Mouse (Mus musculus) limb, embryonic 15.5 days (tissue): ENCODE measurements at regions not wholly inside any gene's neighbourhood (a gene's known extent, or its start where the extent isn't known, plus 50 kb on each side); places are given as distances from the start of the nearest gene placed in this dataset.

Experiments used
- ATAC-seq: fragments of 200-750 bp; cut with Nextera tagmentation; 2 replicates; pipeline ENCODE4 v1.8.0; 2017; ENCODE audit warnings: low read depth, moderate TSS enrichment; ENCODE audit not compliant: insufficient number of reproducible peaks, low FRiP score, low TSS enrichment
- H3K27ac ChIP-seq: fragments of 300-500 bp; sonication (generic); 2 replicates; pipeline ENCODE4 v1.5.1; 2015; ENCODE audit warnings: moderate library complexity, mild to moderate bottlenecking, inconsistent platforms
- H3K27me3 ChIP-seq: fragments of 300-500 bp; sonication (generic); 2 replicates; pipeline ENCODE4 v1.6.1; 2015; ENCODE audit warnings: inconsistent platforms
- H3K36me3 ChIP-seq: fragments of 300-500 bp; sonication (generic); 2 replicates; pipeline ENCODE4 v1.6.1; 2015; ENCODE audit warnings: inconsistent platforms
- H3K4me1 ChIP-seq: fragments of 300-500 bp; sonication (generic); 2 replicates; pipeline ENCODE4 v1.6.1; 2015; ENCODE audit warnings: inconsistent platforms
- H3K4me2 ChIP-seq: fragments of 300-500 bp; sonication (generic); 2 replicates; pipeline ENCODE4 v1.6.1; 2015; ENCODE audit warnings: mild to moderate bottlenecking, inconsistent platforms
- H3K4me3 ChIP-seq: fragments of 300-500 bp; sonication (generic); 2 replicates; pipeline ENCODE4 v1.5.1; 2015; ENCODE audit warnings: mild to moderate bottlenecking, inconsistent platforms
- H3K9ac ChIP-seq: fragments of 300-500 bp; sonication (generic); 2 replicates; pipeline ENCODE4 v1.6.1; 2015; ENCODE audit warnings: inconsistent platforms
- H3K9me3 ChIP-seq: fragments of 300-500 bp; sonication (generic); 2 replicates; pipeline ENCODE4 v1.6.1; 2016; ENCODE audit warnings: inconsistent platforms
- WGBS: fragments of 180-500 bp; shearing (Covaris S2); methylation state at CpG from one replicate; pipeline ENCODE4 v1.1.7; 2015; 5-methylcytosine and 5-hydroxymethylcytosine counted together

DNA sequence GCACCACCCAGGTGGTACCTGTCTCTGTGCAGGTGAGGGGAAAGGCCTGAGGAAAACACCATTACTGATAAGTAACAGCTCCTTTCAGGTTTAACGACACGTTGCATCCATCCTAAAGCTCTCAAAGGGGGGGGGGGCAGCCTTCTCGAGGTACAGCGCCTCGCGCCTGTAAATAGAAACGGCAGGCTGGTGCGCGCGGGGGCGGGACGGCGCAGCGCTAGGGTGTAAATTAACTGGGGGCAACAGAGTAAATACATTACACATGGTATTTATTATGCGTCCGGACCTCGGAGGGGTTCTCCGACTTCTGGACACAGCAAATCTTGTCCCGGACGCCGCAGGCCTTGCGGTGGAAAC, 353.3 kb downstream of the Bcor start:
- ATAC-seq = no peak
- H3K4me1 ChIP-seq = peaks cover 27% of the 10 kb centered on the region
- no peaks in the 10 kb centered on the region for H3K36me3 ChIP-seq
- peak overlapping the region; percentile 66 for H3K4me2 ChIP-seq
- peaks cover 70% of the 10 kb centered on the region for H3K27me3 ChIP-seq
- H3K4me3 ChIP-seq = peak overlapping the region; percentile 43
- H3K9ac ChIP-seq = peak overlapping the region; percentile 50
- no peaks in the 10 kb centered on the region for H3K9me3 ChIP-seq
- WGBS = 10% methylated on average over 22 of the region's 22 CpGs
- H3K27ac ChIP-seq = peak overlapping the region; percentile 54

DNA sequence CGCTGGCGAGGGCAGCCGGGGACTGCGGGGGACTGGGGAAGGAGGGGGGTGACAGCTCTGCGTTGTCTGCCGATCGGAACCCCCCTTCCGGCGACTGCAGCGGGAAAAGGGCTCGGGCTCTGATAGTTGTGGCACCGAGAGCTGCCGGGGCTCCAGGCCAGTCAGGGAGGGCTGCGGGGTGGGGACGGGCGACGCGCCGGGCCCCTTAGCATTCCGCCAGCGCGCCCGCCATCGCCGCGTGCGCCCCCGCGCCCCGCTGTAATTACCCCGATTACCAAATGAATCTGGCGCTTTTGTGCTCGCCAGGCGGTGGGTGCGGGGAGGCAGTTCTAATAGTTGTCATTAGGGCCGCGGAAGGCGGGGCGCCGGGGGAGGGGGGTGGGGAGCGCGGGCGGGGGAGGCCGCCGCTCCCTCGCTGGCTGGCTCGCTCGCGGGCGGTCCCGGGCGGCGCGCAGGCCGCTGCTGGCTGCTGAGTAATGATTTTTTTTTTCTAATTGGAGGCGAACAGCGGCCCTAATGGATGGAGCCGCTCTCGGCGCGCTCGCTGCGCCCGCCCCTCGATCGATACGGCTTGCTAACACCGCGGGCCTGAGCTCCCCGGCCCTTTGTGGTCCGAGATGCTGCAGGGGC, 352.8 kb downstream of the Bcor start:
- H3K27ac ChIP-seq = peak overlapping the region; percentile 54
- no peaks in the 10 kb centered on the region for H3K9me3 ChIP-seq
- H3K4me1 ChIP-seq = peaks cover 27% of the 10 kb centered on the region
- peak overlapping the region; percentile 43 for H3K4me3 ChIP-seq
- H3K27me3 ChIP-seq = peaks cover 72% of the 10 kb centered on the region
- H3K9ac ChIP-seq = peak overlapping the region; percentile 50
- WGBS = 4% methylated on average over 63 of the region's 71 CpGs
- peak overlapping the region; percentile 66 for H3K4me2 ChIP-seq
- H3K36me3 ChIP-seq = no peaks in the 10 kb centered on the region
- ATAC-seq = peak; percentile 44; the same call in 1 of the 2 replicates

DNA sequence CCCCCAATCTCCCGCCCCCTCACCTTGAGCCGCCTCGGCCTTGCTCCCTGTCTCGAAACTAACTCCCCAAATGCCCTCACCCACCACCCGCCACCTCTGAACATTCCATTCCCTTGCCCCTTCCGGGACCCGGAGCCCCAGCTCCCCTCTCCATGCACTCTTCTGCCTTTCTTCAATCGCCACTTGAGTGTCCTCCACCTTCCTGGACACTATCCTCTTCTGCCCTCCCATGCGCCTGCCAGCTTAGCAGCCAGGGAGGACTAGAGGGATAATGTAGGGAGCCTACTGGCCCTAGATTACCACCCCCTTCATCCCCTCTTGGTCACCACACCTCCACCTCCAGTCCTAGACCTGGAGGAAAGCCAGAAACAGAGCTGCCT, 352.3 kb downstream of the Bcor start:
- no peaks in the 10 kb centered on the region for H3K36me3 ChIP-seq
- peak overlapping the region; percentile 66 for H3K4me2 ChIP-seq

DNA sequence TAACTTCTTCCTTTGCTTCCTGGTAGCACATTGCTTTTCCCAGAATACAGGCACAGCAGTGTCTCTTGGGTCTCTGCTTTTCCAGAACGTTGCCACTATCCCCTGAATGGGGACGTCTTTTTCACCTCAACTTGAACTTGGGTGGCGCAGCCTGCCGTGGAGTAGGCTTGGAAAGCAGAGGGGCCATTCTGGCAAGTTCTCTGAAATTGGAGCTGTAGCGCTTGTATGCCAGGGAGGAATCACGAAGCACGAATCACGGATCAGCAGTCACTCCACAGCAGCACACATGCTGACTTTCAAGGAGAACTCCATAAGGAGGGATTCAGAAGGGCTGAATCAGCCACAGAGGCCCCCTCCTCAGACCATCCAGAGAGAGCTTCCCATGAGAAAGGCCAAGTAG, 351.2 kb downstream of the Bcor start:
- H3K9ac ChIP-seq = no peak overlapping the region
- H3K4me3 ChIP-seq = no peak overlapping the region
- H3K27ac ChIP-seq = no peak overlapping the region
- ATAC-seq = 0 out of 2 replicates have a peak, but pooled peaks have one; percentile 14
- no peaks in the 10 kb centered on the region for H3K36me3 ChIP-seq
- no peak overlapping the region for H3K4me2 ChIP-seq
- WGBS = 48% methylated on average over 8 of the region's 8 CpGs
- H3K27me3 ChIP-seq = peaks cover 66% of the 10 kb centered on the region
- H3K9me3 ChIP-seq = no peaks in the 10 kb centered on the region
- H3K4me1 ChIP-seq = peaks cover 17% of the 10 kb centered on the region

More for the DNA sequence above, 352.3 kb downstream of the Bcor start:
- peak overlapping the region; percentile 43 for H3K4me3 ChIP-seq
- no peak for ATAC-seq
- peaks cover 72% of the 10 kb centered on the region for H3K27me3 ChIP-seq
- peak overlapping the region; percentile 50; the same call in 1 of the 2 replicates for H3K9ac ChIP-seq
- WGBS = 16% methylated on average over 9 of the region's 9 CpGs
- peak overlapping the region; percentile 43; the same call in 1 of the 2 replicates for H3K27ac ChIP-seq
- H3K4me1 ChIP-seq = peaks cover 27% of the 10 kb centered on the region
- H3K9me3 ChIP-seq = no peaks in the 10 kb centered on the region

DNA sequence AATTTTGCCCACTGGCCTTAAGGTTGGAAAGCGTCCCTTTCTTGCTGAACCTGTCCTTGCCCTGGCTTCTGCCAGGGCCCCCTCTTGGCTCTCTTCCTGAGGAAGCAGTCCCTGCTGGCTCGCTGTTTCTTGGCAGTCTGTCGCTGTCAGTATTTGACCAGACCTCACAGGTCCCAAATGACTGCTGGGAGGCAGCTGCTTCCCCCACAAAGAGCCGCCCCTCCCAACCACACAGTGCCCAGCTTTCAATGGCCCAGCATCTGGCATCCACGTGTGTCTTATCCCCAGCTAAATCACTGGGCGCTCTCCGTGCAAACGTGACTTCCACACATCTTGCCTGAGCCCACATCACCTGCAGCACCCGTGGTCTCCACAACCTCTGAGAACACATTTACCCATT, 345.3 kb downstream of the Bcor start:
- H3K4me3 ChIP-seq = no peak overlapping the region
- H3K4me2 ChIP-seq = no peak overlapping the region
- ATAC-seq = no peak
- no peak overlapping the region for H3K27ac ChIP-seq
- no peak overlapping the region for H3K9ac ChIP-seq
- WGBS = 35% methylated on average over 8 of the region's 9 CpGs
- H3K9me3 ChIP-seq = no peaks in the 10 kb centered on the region
- no peaks in the 10 kb centered on the region for H3K36me3 ChIP-seq
- peaks cover 11% of the 10 kb centered on the region for H3K27me3 ChIP-seq
- H3K4me1 ChIP-seq = peaks cover 6% of the 10 kb centered on the region; the same call in 1 of the 2 replicates

DNA sequence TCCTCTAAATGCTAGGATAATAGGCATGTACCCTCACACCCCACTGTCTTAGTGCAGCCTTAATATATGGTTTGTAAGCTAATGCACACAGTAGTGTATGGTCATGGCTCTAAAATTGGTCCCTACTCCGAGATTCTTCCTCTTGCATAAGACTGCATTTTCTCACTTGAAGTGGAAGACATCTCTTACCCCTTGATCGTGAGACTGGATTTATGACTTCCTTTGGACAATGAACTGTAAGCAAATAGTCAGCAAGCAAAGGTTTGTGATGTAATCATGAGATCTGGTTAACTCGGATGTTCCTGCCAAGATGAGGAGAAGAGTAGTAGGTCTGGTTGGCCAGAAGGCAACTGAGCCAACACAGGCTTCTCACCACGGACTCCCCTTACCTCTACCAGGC, 344.3 kb downstream of the Bcor start:
- Histone ChIP-seq H3K4me1 (peaks cover 6% of the 10 kb centered on the region; the same call in 1 of the 2 replicates), H3K4me2 (no peak overlapping the region), H3K4me3 (no peak overlapping the region), H3K27me3 (peaks cover 6% of the 10 kb centered on the region; the same call in 1 of the 2 replicates), H3K9ac (no peak overlapping the region), H3K9me3 (no peaks in the 10 kb centered on the region), H3K36me3 (no peaks in the 10 kb centered on the region), H3K27ac (no peak overlapping the region)
- no peak for ATAC-seq
- 65% methylated on average over 4 of the region's 4 CpGs for WGBS

DNA sequence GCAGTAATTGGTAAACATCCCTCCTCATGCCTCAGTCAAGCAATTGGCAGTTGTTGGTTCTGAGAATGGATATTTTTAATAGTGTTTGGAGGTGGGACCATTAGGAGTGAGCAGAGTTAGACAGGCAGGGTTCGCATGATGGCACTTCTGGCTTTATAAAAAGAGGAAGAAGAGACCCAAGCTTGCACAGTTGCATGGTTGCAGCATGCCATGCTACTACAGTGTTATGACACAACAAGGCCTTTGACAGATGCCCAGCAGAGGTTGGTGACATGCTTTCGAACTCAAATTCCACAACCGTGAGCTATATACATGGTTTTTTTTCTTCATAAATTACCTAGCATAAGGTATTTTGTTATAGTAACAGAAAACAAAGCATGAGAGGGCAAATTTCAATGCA, 341.5 kb downstream of the Bcor start:
- Histone ChIP-seq H3K4me2 (no peak overlapping the region), H3K36me3 (no peaks in the 10 kb centered on the region), H3K27me3 (peaks cover 15% of the 10 kb centered on the region; the same call in 1 of the 2 replicates)

DNA sequence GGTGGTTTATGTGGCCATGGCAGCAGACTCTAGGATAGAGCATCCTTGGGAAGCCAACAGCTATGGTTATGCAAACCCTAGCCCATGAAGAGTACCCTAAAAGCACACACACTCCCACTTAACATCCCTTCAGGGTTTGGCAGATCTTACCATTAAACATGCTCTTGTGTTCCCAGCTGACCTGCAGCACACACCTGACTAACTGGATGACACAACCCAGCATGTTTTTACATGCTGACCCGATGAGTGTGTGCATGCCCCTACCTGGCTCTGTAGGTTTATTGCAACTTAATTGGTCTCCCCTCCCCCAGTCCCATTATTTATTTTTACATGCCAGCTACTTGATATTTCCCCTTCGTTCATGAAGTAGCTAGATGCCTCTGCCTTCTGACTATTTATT, 339.0 kb downstream of the Bcor start:
- no peaks in the 10 kb centered on the region for H3K36me3 ChIP-seq
- H3K27me3 ChIP-seq = peaks cover 15% of the 10 kb centered on the region; the same call in 1 of the 2 replicates
- no peak overlapping the region for H3K9ac ChIP-seq
- H3K27ac ChIP-seq = no peak overlapping the region
- no peaks in the 10 kb centered on the region for H3K9me3 ChIP-seq
- no peak overlapping the region for H3K4me2 ChIP-seq
- WGBS = 53% methylated on average over 2 of the region's 2 CpGs
- H3K4me3 ChIP-seq = no peak overlapping the region
- no peak for ATAC-seq
- peaks cover 13% of the 10 kb centered on the region for H3K4me1 ChIP-seq

More for the DNA sequence above, 341.5 kb downstream of the Bcor start:
- Histone ChIP-seq H3K9ac (no peak overlapping the region), H3K4me1 (peaks cover 19% of the 10 kb centered on the region), H3K27ac (no peak overlapping the region), H3K9me3 (no peaks in the 10 kb centered on the region), H3K4me3 (no peak overlapping the region)
- no peak for ATAC-seq
- 89% methylated on average over 3 of the region's 3 CpGs for WGBS

DNA sequence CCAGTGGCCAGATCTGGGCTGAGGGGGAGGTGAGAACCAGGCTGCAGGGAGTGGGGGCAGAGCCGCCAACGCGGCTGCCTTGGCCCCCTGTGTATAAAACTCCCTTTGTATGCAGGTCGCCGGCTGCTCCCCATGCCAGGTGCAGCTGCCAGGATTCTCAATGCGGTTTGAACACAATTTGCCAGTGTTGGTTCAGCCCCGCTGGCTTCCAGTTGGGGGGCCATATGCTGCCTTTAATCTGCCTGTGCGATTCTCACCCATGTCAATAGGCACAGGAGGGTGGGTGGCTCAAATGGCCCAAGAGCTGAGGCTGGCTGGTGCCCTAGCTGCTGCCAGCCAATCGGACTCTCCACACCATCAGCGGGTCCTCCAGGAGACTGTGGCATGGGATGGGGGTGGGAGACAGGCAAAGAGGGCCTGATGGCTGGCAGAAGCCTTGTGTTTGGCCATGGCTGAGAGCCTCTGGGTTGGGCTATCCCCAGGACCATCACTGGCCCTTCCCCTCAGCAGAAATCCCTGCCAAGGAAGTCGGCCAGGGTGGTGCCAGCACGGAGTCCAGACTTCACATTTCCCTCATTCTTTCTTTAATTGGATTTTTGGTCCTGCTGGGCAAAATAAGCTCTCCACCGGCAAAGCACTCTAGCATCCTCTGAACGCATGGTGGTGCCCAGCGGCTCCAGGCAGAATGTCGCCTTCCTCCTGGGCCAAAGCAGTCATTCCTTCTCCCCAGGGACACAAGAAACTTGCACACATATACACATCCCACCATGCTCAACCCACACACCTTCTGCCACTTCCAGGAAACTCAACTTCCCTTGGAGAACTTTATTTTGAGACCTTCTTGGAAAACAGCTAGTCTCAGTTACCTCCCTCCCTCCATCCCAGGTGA, 338.0 kb downstream of the Bcor start:
- Histone ChIP-seq H3K4me3 (no peak overlapping the region), H3K4me1 (peaks cover 16% of the 10 kb centered on the region), H3K9ac (no peak overlapping the region), H3K4me2 (no peak overlapping the region), H3K27ac (no peak overlapping the region), H3K27me3 (peaks cover 15% of the 10 kb centered on the region; the same call in 1 of the 2 replicates), H3K36me3 (no peaks in the 10 kb centered on the region), H3K9me3 (no peaks in the 10 kb centered on the region)
- ATAC-seq = no peak
- WGBS = 53% methylated on average over 16 of the region's 16 CpGs

DNA sequence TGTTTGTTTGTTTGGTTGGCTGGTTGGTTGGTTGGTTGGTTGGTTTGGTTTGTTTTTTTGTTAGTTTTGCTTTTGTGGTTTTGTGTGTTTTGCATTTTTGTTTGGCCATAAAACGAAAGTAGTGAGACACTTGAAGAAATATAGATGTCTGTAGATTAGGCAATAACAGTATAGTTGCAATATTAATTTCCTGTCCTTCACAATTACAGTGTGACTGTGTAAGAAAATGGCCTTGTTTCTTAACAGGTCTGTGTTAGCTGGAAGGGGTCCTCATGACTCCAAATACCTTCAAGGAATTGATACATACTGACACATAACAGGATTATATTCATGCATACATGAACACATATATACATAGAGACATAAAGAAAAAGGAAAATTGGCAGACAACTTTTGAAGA, 334.2 kb downstream of the Bcor start:
- H3K4me2 ChIP-seq = no peak overlapping the region
- WGBS = 71% methylated on average over 1 of the region's 1 CpGs
- H3K27me3 ChIP-seq = peaks cover 22% of the 10 kb centered on the region
- no peak overlapping the region for H3K27ac ChIP-seq
- no peak overlapping the region for H3K4me3 ChIP-seq
- no peak overlapping the region for H3K9ac ChIP-seq
- H3K36me3 ChIP-seq = no peaks in the 10 kb centered on the region
- ATAC-seq = no peak
- no peaks in the 10 kb centered on the region for H3K9me3 ChIP-seq
- H3K4me1 ChIP-seq = peaks cover 16% of the 10 kb centered on the region

DNA sequence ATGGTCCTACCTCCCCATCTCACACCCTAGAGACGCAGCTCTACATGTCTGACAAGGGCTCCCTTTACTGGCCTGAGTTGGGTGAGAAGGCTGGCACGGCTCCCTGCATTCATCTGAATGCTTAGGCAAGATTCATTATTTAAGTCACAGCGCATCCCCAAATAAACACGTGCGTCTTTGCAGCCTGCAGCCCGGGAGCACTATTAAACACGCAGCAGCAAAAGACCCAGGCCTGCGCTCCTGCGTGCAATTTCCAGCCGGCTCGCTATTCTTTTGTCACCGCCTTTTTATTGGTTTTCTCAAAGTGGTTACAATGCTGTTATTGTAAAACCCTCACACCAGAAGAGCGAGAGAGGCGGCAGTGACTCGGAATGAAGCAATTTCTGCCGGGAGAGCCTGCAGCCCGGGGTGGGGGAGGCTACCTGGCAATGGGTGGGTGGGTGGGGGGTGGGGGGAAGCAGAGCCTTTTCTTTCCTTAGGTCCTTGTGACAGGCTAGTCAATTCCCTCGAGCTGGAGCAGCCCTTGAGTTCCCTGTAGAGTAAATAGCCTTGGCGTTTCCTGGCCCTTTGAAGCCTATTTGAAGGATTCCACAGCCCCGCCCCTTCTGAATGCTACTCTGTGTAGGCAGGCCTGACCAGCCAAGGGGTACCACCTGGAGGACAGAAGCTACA, 333.3 kb downstream of the Bcor start:
- H3K9me3 ChIP-seq = no peaks in the 10 kb centered on the region
- no peaks in the 10 kb centered on the region for H3K36me3 ChIP-seq
- WGBS = 18% methylated on average over 20 of the region's 20 CpGs
- ATAC-seq = no peak
- no peak overlapping the region for H3K4me3 ChIP-seq
- H3K27ac ChIP-seq = no peak overlapping the region
- H3K4me1 ChIP-seq = peaks cover 13% of the 10 kb centered on the region
- no peak overlapping the region for H3K4me2 ChIP-seq
- H3K9ac ChIP-seq = no peak overlapping the region
- peaks cover 18% of the 10 kb centered on the region for H3K27me3 ChIP-seq
